Mouse (Mus musculus) T-helper 17 cell (primary cell): ENCODE measurements around the gene Rnaseh1.

ENCODE experiments used
- in situ Hi-C, 2 experiments: fragments of 300-600 bp; cut with MboI, MseI; formaldehyde crosslinking; loops; 1 replicate in 1 of 2; 2 replicates in 1 of 2; pipeline ENCODE4 v1.15.1; 2025; ENCODE audit warnings: high pct_unique_total_duplicates in 2 of 2

The Rnaseh1 gene

GRCm38 (mm10) chr12:28649141-28650110, at the start of gene Rnaseh1:
TSS of gene Rnaseh1 (plus strand) at chr12:28649602.
- in situ Hi-C loops, result loop anchor here in 1 of 2 experiments (25.0 kb wide), 1 partner anchor 1938 kb away; the partner anchor contains the start of gene Tmem18

GRCm38 (mm10) chr12:28602259-28602658, 47.1 kb upstream of the Rnaseh1 start:
- in situ Hi-C loops, result no loop called here

GRCm38 (mm10) chr12:28603494-28603893, 45.9 kb upstream of the Rnaseh1 start:
- in situ Hi-C loops, result no loop called here

GRCm38 (mm10) chr12:28607546-28608305, 41.7 kb upstream of the Rnaseh1 start:
- in situ Hi-C loops, result no loop called here

GRCm38 (mm10) chr12:28612391-28612790, 37.0 kb upstream of the Rnaseh1 start:
- in situ Hi-C loops, result loop anchor here in 1 of 2 experiments (10.0 kb wide), 1 partner anchor 1132 kb away; no protein-coding TSS in a partner anchor

GRCm38 (mm10) chr12:28614401-28614800, 35.0 kb upstream of the Rnaseh1 start:
- in situ Hi-C loops, result loop anchor here in 1 of 2 experiments (10.0 kb wide), 1 partner anchor 1130 kb away; no protein-coding TSS in a partner anchor

GRCm38 (mm10) chr12:28617297-28617696, 32.1 kb upstream of the Rnaseh1 start:
- in situ Hi-C loops, result loop anchor here in 1 of 2 experiments (10.0 kb wide), 1 partner anchor 1128 kb away; no protein-coding TSS in a partner anchor

- in situ Hi-C loops, result no loop called here
These were observed 27.8 kb upstream of the Rnaseh1 start for GRCm38 (mm10) chr12:28621451-28622166.

GRCm38 (mm10) chr12:28622167-28622532, 27.3 kb upstream of the Rnaseh1 start:
- in situ Hi-C loops, result no loop called here

GRCm38 (mm10) chr12:28622641-28623040, 26.8 kb upstream of the Rnaseh1 start:
- in situ Hi-C loops, result no loop called here

- in situ Hi-C loops, result no loop called here
These were observed 26.2 kb upstream of the Rnaseh1 start, which contains the start of gene Colec11 for GRCm38 (mm10) chr12:28623195-28623594. TSS of gene Colec11 (minus strand) at chr12:28623377.

GRCm38 (mm10) chr12:28624251-28624650, 25.2 kb upstream of the Rnaseh1 start:
- in situ Hi-C loops, result no loop called here

GRCm38 (mm10) chr12:28625407-28625806, 24.0 kb upstream of the Rnaseh1 start:
- in situ Hi-C loops, result loop anchor here in 1 of 2 experiments (25.0 kb wide), 1 partner anchor 1962 kb away; the partner anchor contains the start of gene Tmem18

- in situ Hi-C loops, result loop anchor here in 1 of 2 experiments (25.0 kb wide), 1 partner anchor 1960 kb away; the partner anchor contains the start of gene Tmem18
These were observed 22.3 kb upstream of the Rnaseh1 start for GRCm38 (mm10) chr12:28627092-28627491.

- in situ Hi-C loops, result loop anchor here in 1 of 2 experiments (25.0 kb wide), 1 partner anchor 1959 kb away; the partner anchor contains the start of gene Tmem18
These were observed 21.0 kb upstream of the Rnaseh1 start for GRCm38 (mm10) chr12:28628436-28628835.

GRCm38 (mm10) chr12:28635058-28635534, 14.3 kb upstream of the Rnaseh1 start:
- in situ Hi-C loops, result loop anchor here in 1 of 2 experiments (5.0 to 25.0 kb wide), 2 partner anchors 112 to 1952 kb away; partner anchors contain the start of gene Tmem18

GRCm38 (mm10) chr12:28635535-28636476, 13.6 kb upstream of the Rnaseh1 start, which contains the start of gene Rps7:
TSS of gene Rps7 (minus strand) at chr12:28635953.
- in situ Hi-C loops, result loop anchor here in 1 of 2 experiments (5.0 to 25.0 kb wide), 2 partner anchors 111 to 1951 kb away; partner anchors contain the start of gene Tmem18

- in situ Hi-C loops, result loop anchor here in 1 of 2 experiments (5.0 to 25.0 kb wide), 2 partner anchors 111 to 1951 kb away; partner anchors contain the start of gene Tmem18
These were observed 12.9 kb upstream of the Rnaseh1 start for GRCm38 (mm10) chr12:28636543-28636942.

- in situ Hi-C loops, result loop anchor here in 1 of 2 experiments (5.0 to 25.0 kb wide), 2 partner anchors 109 to 1949 kb away; partner anchors contain the start of gene Tmem18
These were observed 10.6 kb upstream of the Rnaseh1 start for GRCm38 (mm10) chr12:28638778-28639177.
